Mouse (Mus musculus) gastrocnemius, postnatal 25 days (tissue): ENCODE measurements around the gene Hsf2bp. TPM values are rescaled to one million over a fixed set of nuclear protein-coding genes. Genes with fewer than 3 reads are reported as not detected.

Experiments
- DNase-seq: peaks from one replicate; pipeline ENCODE4 v3.0.0; 2022
- total RNA-seq, 2 experiments: library from RNA; stranded (reverse); gene quantifications; 1 replicate in 1 of 2; 2 replicates in 1 of 2; pipeline ENCODE4 v1.2.3; 2021

Gene Hsf2bp
- total RNA-seq, 2 experiments from 2014 or later, result 0.92 to 0.99 TPM

DNA sequence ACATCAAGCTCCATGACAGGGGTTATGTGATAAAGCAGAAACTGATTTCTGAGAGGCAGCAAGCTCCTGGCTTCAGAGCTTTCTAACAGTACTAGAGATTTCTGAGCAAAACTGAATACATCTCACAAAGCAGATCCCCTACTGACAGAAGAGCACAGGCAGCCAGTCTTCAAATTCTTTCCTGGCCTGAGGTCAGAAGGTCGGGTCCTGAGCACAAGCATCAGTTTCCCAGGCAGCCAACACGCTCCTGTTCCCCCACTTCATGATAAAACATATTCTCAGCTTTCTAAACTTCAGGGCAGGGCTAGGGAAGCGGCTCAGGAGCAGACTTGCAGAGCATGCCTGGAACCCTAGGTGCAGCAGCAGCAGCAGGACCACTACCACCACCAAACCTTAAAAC lies 52.7 kb downstream of the Hsf2bp start:
- no peak for DNase-seq

DNA sequence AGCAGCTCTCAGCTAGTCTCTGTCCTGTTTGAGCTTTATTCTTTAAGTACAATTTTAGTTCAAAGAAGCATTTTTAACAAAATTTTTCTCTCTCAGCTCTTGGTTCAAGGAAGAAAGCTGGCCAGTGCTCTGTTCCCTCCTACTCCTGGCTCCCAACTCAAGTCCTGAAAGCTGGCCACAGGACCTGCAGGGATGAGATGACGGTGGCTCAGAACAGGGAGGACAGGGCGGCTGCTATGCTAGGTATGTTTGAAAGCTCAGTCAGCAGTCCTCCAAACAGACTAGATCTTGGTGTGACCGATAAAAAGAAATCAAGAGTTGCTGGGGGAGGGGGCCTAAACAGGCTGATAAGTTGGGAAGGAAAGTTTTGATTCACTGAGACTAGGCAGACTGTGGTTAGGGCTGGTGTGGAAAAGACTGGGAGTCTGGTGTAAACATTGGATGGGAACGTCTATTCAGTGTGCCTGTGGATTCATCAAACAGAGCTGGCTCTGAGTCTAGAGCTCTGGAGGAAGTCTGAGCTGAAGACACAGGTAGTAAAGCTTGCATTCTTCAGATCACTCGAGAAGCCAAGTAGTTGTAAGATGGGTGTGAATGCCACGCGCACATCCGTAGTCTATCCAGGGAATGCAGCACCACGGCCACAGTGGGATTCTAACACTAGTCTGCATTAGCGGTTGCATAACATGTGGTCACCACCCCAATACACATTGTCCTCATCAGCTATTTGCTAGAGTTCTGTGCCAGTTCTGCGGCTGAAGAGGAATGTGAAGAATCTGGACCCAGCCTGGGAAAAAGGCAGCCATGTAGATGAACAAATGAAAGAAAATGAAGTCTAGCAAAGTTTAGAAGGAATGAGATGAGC lies 53.6 kb downstream of the Hsf2bp start:
- peak; percentile 74 for DNase-seq

DNA sequence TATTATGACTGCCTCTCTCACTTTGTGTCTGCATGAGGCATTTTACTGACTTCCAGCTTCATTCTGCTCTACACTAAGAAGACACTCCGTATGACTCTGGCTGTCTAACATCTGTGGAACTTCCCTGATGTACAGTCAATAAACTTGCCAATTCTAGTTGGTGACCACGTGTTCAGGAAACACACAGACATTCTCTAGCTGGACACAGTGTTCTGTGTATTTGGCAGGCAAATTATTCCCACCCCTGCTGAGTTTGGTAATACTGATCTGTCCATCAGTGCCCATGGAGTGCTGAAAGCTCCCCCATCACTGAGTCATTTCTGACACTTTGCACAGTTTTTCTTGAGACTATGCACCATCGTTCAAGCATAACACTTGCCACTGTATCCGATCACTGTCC lies 56.3 kb downstream of the Hsf2bp start:
- peak; percentile 36 for DNase-seq

DNA sequence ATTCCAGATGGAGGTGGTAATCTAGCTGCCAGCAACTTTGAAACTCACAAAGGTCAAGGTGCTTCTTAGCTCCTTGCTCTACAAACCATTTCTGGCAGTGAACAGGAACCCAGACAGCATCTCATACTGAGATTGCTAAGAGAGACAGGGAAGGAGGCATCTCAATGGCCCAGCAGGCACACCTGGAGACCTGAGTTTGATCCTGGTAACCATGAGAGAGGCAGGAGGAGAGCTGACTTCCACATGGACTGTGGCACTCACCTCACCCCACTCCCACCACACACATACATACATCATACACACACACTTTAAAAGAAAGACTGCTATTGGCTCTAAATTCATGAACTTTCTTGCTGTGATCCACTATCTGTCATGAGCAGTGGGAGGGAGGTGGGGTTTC lies 59.0 kb downstream of the Hsf2bp start:
- no peak for DNase-seq

DNA sequence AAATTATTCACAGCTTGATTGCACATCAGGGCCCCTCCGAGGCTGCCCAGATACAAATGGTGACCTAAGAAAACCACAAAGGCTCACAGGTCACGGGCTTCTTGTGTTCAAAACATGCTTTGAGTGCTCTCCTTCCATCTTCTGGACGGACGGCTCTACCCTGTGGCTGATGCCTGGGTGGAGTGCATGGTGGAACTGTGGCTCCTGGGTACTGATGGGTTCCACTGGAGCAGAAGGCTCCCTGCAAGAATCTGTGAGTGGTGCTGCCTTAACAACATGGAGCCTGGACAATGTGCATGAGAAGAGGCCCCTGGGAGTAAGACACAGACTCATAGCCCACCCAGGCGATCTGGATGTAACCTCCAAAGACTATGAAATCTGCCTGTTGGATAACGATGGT lies 59.6 kb downstream of the Hsf2bp start:
- no peak for DNase-seq

GRCm38 (mm10) chr17:31974694-31975093 lies 61.5 kb downstream of the Hsf2bp start:
- no peak for DNase-seq

DNA sequence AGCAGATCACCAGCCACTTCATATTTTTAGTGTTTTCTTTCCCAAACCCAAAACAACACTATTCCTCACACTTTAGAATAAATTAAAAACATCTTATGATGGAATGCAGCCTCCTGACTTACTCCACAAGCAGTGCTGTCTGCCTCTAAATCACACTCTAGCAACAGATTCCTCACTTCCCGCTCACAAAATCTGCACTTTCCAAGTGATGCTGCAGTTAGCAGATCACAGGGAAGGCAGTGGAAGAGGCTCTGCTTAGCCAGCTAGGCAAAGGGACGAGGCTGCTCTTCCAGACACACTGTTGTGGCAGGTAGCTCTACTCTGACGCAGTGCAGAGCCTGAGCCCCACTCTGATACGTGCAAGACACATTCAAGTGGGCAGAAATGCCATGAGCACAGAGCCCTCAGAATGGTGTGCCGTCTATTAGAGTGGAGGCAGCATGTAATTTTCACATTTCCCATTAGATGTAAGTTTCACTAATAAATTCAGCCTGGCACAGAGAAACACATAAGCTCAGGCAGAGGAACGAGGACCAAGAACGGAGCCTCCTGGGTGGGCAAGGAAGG lies 62.4 kb downstream of the Hsf2bp start:
- no peak for DNase-seq

DNA sequence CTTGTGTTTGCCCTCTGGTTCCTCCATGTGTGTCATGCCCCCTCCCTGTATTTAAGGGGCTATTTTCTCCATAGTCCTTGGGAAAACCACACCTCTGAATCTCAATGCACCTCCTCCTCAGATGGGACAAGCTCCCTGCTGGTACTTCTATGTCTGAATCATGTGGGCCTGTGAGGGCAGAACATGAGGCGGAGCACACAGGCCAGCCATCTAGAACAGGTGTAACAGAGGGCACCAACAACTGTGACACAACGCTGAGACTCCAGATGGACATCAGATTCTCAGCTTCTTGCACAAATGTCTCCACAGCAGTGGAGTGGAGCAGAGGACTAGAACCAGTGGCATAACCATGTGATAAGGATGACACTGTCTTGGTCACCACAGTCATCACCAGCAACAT lies 65.3 kb downstream of the Hsf2bp start:
- no peak for DNase-seq

DNA sequence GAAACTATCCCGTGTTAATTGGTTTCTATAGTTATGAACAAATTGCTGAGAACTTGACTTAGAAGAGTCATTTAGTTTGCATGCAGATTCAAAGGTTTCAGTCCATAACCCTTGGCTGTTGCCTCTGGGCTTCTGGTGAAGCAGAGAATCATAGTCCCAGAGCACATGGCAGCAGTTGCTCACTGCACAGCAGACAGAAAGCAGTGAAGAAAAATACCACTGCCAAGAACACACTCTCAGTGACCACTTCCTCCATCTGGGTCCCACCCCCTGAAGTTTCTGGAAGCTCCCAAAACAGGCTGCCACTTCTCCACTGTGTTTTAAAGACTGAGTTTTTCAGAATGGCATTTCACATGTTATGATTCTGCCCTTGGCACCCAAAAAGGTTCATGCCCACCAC lies 67.3 kb downstream of the Hsf2bp start:
- DNase-seq, result no peak

GRCm38 (mm10) chr17:31967311-31967710 lies 68.8 kb downstream of the Hsf2bp start:
- DNase-seq, result no peak

DNA sequence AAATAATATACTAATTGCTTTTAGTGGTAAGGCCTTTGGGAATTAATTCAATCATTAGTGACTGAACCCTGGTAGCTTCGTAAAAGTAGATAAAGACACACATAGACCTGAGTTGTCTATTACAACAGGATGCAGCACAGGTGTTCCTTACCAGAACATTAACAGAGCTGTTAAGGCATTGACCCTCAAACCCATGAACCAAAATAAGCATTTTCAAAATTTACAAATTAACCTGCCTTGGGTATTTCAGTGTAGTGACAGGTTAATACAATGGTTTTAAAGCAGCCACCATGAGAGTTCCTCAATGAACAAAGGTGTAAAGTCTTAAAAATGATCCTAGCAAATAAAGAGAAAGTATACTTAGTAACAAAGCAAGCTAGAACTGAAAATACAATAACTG lies 69.6 kb downstream of the Hsf2bp start:
- DNase-seq, result no peak

GRCm38 (mm10) chr17:31965623-31966022 lies 70.5 kb downstream of the Hsf2bp start:
- DNase-seq, result peak; percentile 51

- DNase-seq, result peak; percentile 24
Measured at GRCm38 (mm10) chr17:31962930-31963329, 73.2 kb downstream of the Hsf2bp start.

DNA sequence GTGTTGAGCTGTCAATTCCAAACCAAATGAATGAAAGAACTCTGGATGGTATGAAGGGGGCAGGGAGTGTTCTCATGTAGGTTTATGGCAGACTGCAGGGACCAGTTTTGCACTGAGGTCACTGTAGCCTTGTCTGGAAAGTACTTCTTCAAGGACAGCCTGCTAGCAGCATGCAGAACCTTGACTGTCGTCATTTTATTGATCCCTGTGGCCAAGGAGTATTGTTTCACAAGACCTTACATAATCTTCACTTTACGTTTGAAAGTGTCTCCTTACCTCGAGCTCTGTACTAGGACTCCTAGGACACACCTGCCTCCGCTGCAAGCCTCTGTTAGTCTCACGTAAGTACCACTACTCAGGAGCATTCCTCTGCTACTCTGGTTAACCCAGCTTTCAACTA lies 73.9 kb downstream of the Hsf2bp start:
- DNase-seq, result no peak

- no peak for DNase-seq
Measured at GRCm38 (mm10) chr17:31954551-31955140, 81.5 kb downstream of the Hsf2bp start.

GRCm38 (mm10) chr17:31949076-31949475 lies 87.1 kb downstream of the Hsf2bp start:
- DNase-seq, result no peak

DNA sequence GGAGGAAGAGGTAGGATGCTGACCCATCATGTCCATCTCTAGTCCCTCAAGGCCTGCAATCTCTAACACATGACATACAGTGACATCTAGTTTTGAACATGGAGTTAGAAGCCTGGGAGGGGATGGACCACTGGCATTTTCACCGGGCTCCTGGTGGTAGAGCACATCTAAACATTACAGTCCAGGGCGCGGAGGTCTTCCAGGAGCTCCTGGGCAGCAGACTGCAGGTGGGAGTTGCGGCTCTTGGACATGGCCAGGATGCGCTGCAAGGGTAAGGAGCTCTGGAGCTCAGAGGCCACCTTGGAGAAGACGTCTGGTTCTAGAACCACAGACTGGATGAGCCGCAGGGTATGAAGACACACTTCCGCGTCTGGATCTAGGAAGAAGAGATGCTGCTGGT lies 89.7 kb downstream of the Hsf2bp start:
- no peak for DNase-seq

- DNase-seq, result no peak
Measured at GRCm38 (mm10) chr17:31943881-31944539, 92.1 kb downstream of the Hsf2bp start.

DNA sequence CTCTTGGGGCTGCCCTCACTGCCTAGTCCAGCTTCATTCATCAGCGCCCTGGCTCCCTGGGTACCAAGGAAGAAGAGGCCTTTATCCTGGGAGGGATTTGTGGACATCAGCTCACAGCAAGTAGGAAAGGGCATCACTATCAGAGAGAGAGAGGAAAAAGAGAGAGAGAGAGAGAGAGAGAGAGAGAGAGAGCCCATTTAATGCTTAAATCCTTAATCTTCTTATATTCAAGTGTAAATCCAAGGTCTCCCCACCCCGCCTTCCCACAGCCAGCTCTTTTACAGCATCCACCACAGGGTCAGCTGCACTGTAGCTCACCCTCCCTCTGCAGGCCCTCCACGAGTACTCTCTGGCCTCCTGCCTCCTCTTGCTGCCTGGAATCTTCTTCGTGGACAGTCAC lies 94.5 kb downstream of the Hsf2bp start:
- DNase-seq, result no peak

GRCm38 (mm10) chr17:31940607-31941006 lies 95.5 kb downstream of the Hsf2bp start:
- peak; percentile 37 for DNase-seq

- no peak for DNase-seq
Measured at GRCm38 (mm10) chr17:31939292-31940060, 96.7 kb downstream of the Hsf2bp start.
